Mouse (Mus musculus) ES-Bruce4 (cell line): ENCODE data around the gene Olfr1357. TPM values are rescaled to one million over a fixed set of nuclear protein-coding genes. Genes with fewer than 3 reads are reported as not detected.
A peak's percentile ranks its signal among the peaks of the same experiment; 100 is the strongest.

Source experiments
- H3K27ac ChIP-seq: 2 replicates; pipeline ENCODE4 v1.5.1; 2012; ENCODE audit warnings: low read length, inconsistent platforms; ENCODE audit not compliant: insufficient read depth
- H3K27me3 ChIP-seq: 2 replicates; pipeline ENCODE4 v1.6.1; 2012; ENCODE audit warnings: mild to moderate bottlenecking, low read length, inconsistent platforms; ENCODE audit not compliant: control insufficient read depth, poor library complexity, insufficient read depth, severe bottlenecking
- H3K36me3 ChIP-seq: 2 replicates; pipeline ENCODE4 v1.6.1; 2012; ENCODE audit warnings: inconsistent platforms, mild to moderate bottlenecking, low read length, moderate library complexity; ENCODE audit not compliant: control insufficient read depth, poor library complexity, insufficient read depth, severe bottlenecking
- H3K4me1 ChIP-seq: one replicate; pipeline ENCODE4 v1.8.1; 2011; ENCODE audit warnings: low read length; ENCODE audit not compliant: control insufficient read depth, insufficient read depth
- H3K4me3 ChIP-seq: 2 replicates; pipeline ENCODE4 v1.5.1; 2011; ENCODE audit warnings: low read depth, mild to moderate bottlenecking, low read length
- H3K9ac ChIP-seq: 2 replicates; pipeline ENCODE4 v1.6.1; 2012; ENCODE audit warnings: low read depth, mild to moderate bottlenecking, inconsistent platforms; ENCODE audit not compliant: poor library complexity, severe bottlenecking
- H3K9me3 ChIP-seq: replicated peaks from 2 replicates; pipeline ENCODE4 v1.6.1; 2012; ENCODE audit warnings: mild to moderate bottlenecking, low read length, inconsistent platforms; ENCODE audit not compliant: control insufficient read depth, poor library complexity, insufficient read depth, severe bottlenecking
- CTCF ChIP-seq: IDR thresholded peaks from one replicate; pipeline ENCODE4 v1.8.1; 2011; ENCODE audit warnings: low read depth, low read length
- EP300 ChIP-seq: IDR thresholded peaks from 2 replicates; pipeline ENCODE4 v1.6.1; 2011; ENCODE audit warnings: low read depth, low read length; ENCODE audit not compliant: insufficient read depth
- POLR2A ChIP-seq: IDR thresholded peaks from one replicate; pipeline ENCODE4 v1.8.1; 2011; ENCODE audit warnings: low read length; ENCODE audit not compliant: insufficient read depth
- polyA plus RNA-seq: library from polyadenylated mRNA; stranded (reverse); fragments of >200 nt; gene quantifications from 2 replicates; pipeline ENCODE4 v1.2.4, GENCODE M21; 2011; ENCODE audit warnings: low read depth; ENCODE audit not compliant: missing spikeins, insufficient read depth, insufficient read length

Gene Olfr1357
- polyA plus RNA-seq, 1 experiment = not detected

DNA sequence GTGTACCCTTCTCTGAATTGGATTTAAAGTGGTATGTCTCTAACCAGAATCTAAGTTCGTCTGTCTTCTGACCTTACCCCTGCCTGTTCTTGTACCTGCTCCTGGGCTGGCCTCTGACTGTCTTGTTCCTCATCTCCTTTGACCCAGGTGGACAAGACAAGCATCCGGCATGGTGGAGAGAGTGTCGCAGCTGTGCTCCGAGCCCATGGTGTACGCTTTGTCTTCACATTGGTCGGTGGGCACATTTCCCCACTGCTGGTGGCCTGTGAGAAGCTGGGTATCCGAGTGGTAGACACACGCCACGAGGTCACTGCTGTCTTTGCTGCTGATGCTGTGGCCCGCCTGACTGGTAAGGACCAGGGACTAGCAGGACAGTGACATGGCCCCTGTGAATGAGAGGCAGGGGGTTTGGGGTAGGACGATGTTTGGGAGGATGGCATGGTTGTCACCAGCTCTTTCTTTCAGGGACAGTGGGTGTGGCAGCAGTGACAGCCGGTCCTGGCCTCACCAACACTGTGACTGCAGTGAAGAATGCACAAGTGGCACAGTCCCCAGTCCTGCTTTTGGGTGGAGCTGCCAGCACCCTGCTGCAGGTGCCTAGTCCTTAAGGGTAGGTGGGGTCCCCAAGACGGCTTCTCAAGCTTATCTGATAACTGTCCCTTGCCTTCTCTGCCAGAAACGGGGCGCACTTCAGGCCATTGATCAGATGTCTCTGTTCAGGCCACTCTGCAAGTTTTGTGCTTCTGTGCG is 41.3 kb downstream of the Olfr1357 start:
- Histone ChIP-seq H3K27me3 (no peaks in the 10 kb centered on the region), H3K4me1 (no peaks in the 10 kb centered on the region), H3K9me3 (no peaks in the 10 kb centered on the region), H3K9ac (no peak overlapping the region), H3K36me3 (no peaks in the 10 kb centered on the region), H3K27ac (no peak overlapping the region), H3K4me3 (no peak overlapping the region)
- TF ChIP-seq EP300 (no peak), CTCF (no peak), POLR2A (no peak)

DNA sequence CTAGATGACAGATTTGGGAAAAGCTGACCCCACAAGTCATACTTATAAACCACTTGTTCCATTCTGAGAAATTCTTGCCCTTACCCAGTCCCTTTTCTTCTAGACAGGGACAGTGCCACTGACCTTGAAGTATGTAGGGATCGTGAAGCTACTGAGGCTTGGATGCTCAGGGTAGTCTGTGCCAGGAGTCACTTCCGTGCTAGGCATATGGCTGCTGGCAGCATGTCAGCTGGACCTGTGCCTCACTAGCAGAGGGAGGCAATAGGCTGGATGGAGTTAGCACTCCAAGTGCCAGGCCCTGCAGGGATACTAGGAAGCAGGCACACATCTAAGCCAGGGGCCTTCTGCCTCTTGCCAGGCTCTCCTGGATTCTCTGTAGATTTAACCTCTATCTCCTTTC is 42.2 kb downstream of the Olfr1357 start:
- no peak overlapping the region for H3K4me3 ChIP-seq
- no peaks in the 10 kb centered on the region for H3K9me3 ChIP-seq
- H3K27ac ChIP-seq = no peak overlapping the region
- H3K27me3 ChIP-seq = no peaks in the 10 kb centered on the region
- no peaks in the 10 kb centered on the region for H3K36me3 ChIP-seq
- TF ChIP-seq EP300 (no peak), POLR2A (no peak), CTCF (no peak)
- H3K4me1 ChIP-seq = no peaks in the 10 kb centered on the region
- H3K9ac ChIP-seq = no peak overlapping the region

DNA sequence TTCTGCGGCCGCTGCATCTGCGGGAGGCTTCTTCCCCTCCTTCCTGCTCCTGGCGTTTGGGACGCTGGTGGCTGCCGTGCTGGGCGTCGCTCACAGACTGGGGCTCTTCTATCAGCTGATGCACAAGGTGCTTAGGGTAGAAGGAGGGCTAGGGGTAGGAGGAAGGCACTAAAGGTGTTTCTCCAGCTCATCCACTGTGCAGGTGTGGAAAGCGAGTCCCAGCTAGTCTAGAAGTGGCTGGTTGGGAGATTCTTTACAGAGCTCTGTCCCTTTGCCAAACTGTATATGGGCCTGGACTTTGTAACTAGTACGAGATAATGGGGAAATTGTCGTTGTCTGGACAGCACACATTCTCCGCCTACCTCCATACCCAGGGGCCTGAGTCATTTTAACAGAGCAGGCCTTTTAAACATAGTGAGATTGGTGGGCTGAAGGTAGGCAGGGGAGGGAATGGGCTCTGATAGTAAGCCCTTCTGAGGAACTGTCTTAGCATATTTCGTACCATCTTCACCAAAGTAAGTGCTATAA is 42.7 kb downstream of the Olfr1357 start:
- Histone ChIP-seq H3K27me3 (no peaks in the 10 kb centered on the region), H3K36me3 (no peaks in the 10 kb centered on the region), H3K9ac (peak overlapping the region; percentile 55), H3K27ac (no peak overlapping the region), H3K9me3 (no peaks in the 10 kb centered on the region), H3K4me3 (peak overlapping the region; percentile 90), H3K4me1 (no peaks in the 10 kb centered on the region)
- TF ChIP-seq POLR2A (no peak), CTCF (no peak), EP300 (no peak)

DNA sequence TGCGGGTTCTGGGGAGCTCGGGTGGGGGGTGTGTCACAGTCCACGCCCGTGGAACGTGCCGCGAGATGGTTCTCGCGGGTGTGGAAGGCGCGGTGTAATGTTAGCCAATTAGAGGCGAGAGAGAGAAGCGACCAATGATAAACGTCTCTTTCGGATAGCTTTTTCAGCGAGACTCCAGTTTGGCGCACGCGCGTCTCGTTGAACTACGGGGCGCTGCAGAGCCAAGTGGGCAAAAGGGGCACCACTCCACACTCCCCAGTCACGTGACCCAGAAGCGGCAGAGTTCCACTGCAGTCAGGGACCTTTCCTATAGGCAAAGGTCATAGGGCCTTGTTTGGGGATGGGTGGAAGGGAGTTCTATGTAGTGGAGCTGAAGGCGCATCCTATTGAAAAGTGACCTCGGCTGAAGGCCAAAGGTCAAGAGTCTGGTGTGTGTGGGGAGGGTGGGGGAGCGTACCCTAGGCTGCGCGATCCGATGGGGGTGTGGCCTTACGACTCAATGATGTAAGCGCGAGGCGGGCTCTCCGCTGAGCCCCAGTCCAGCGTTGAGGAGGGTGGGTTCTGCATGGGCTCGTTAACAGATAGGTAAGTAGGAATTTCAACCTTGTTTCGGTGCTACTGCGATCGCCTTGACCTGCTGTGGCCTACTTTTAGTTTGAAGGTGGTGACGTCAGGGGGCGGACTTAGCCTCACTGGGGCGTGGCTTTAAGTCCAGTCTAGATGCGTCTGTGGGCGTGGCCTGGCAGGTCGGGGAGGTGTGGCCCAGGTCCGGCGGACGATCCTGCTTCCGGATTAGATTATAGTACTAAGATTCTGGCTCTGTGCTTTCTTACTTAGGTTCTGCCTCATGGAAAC is 43.4 kb downstream of the Olfr1357 start, which contains the start of gene Ilvbl:
Gene Ilvbl (plus strand): TSS at position 97 of the 855 bp plus-strand sequence.
- Histone ChIP-seq H3K4me1 (no peaks in the 10 kb centered on the region), H3K9ac (peak within 1 kb of the TSS; percentile 55), H3K27me3 (no peaks in the 10 kb centered on the region), H3K27ac (peak within 1 kb of the TSS; percentile 87), H3K9me3 (no peaks in the 10 kb centered on the region), H3K4me3 (peak within 1 kb of the TSS; percentile 90), H3K36me3 (no peaks in the 10 kb centered on the region)
- TF ChIP-seq POLR2A (no peak), CTCF (no peak), EP300 (no peak)

DNA sequence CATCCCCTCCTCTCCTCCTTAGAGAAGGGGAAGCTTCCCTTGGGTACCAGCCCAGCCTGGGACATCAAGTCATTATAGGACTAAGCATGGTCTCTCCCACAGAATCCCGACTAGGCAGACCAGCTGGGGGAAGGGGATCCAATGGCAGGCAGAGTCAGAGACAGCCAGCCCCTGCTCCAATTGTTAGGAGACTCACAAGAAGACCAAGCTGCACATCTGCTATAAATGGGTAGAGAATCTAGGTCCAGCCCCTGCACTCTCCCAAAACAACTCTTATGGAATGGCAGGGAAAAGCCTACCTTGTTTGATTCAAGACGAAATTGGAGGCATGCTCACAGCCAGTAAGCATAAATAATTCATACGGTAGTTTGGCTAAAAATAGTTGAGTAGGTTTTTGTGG is 44.6 kb downstream of the Olfr1357 start:
- H3K4me3 ChIP-seq = no peak overlapping the region
- no peak overlapping the region for H3K9ac ChIP-seq
- no peaks in the 10 kb centered on the region for H3K27me3 ChIP-seq
- no peaks in the 10 kb centered on the region for H3K9me3 ChIP-seq
- H3K4me1 ChIP-seq = no peaks in the 10 kb centered on the region
- no peaks in the 10 kb centered on the region for H3K36me3 ChIP-seq
- TF ChIP-seq POLR2A (no peak), EP300 (no peak), CTCF (no peak)
- no peak overlapping the region for H3K27ac ChIP-seq
